Mouse (Mus musculus) adrenal gland (tissue): Measurements from ENCODE around the gene Ccdc87.

Source experiments
- intact Hi-C: fragments of 180-260 bp; cut with DNase I; formaldehyde crosslinking; loops from one replicate; pipeline ENCODE4 v1.15.1; 2025

Gene Ccdc87

GRCm38 (mm10) chr19:4889791-4890190 is 50.6 kb downstream of the Ccdc87 start:
- intact Hi-C loops: no loop called here

- intact Hi-C loops: no loop called here
These were observed 52.6 kb downstream of the Ccdc87 start for GRCm38 (mm10) chr19:4891798-4892197.
